Mouse (Mus musculus): ENCODE results near the gene Sys1.

- TF ChIP-seq CTCF (IDR thresholded peaks at IDR 0.05; ENCODE audit: low read depth) (no peak), EP300 (IDR thresholded peaks at IDR 0.05; ENCODE audit: low read depth) (no peak)
These were observed 11.2 kb upstream of the Sys1 start for GRCm38 (mm10) chr2:164445399-164446085.
